Mouse (Mus musculus): ENCODE measurements around the gene Il23a. TPM values are rescaled to one million over a fixed set of nuclear protein-coding genes. Genes with fewer than 3 reads are reported as not detected.

Il23a gene
- polyA plus RNA-seq, 2 experiments, result 0.08 TPM; not detected in 1

DNA sequence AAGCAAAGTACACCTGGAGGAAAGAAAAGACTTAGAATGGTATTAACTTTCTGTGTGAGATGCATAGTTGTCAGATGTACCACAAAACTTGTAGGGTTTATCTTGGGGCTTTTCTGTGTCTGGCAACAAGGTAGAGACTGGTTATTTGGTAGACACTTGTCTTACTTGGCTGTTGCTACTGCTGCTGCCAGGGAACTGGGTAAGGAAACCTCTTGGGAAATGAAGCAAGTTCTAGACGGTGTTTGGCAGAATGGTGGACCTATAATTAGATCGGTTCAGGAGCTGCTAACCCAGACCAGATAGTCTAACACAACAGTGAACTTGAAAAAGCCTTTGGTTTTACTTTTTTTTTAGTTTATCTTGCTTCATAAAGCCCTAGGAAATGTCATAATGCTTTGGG, 40.4 kb upstream of the Il23a start:
- Histone ChIP-seq H3K9me3 (ENCODE audit: control insufficient read depth, low read length) (no peaks in the 10 kb centered on the region), H3K4me3 (ENCODE audit: insufficient read depth in 1 of 2, low read depth in 2 of 2, low read length in 2 of 2) (peak overlapping the region; percentile 31 to 81; a peak in 3 of 4 replicates), H3K4me2 (ENCODE audit: low read depth) (peak overlapping the region; percentile 80), H3K27ac (peak overlapping the region; percentile 86), H3K27me3 (ENCODE audit: control insufficient read depth, insufficient read depth, low read length) (no peaks in the 10 kb centered on the region), H3K36me3 (replicated peaks; ENCODE audit: control insufficient read depth, insufficient read depth, low read depth) (peaks cover 6% of the 10 kb centered on the region; the same call in 1 of the 2 replicates), H3K9ac (replicated peaks) (peak overlapping the region; percentile 95), H3K4me1 (replicated peaks; ENCODE audit: control insufficient read depth in 2 of 2, insufficient read depth in 2 of 2, low read length in 1 of 2) (peaks cover 59 to 62% of the 10 kb centered on the region in 2 experiments)
- TF ChIP-seq EP300 (IDR thresholded peaks at IDR 0.05; ENCODE audit: low read depth) (no peak), CTCF (IDR thresholded peaks at IDR 0.05; ENCODE audit: low read depth) (no peak)
- WGBS (ENCODE audit: insufficient replicate concordance), result 60% methylated on average over 2 of the region's 2 CpGs
- no peak for DNase-seq (ENCODE audit: low read depth in 3 of 3, low spot score in 3 of 3)
- no peak for ATAC-seq (ENCODE audit: insufficient read depth)

DNA sequence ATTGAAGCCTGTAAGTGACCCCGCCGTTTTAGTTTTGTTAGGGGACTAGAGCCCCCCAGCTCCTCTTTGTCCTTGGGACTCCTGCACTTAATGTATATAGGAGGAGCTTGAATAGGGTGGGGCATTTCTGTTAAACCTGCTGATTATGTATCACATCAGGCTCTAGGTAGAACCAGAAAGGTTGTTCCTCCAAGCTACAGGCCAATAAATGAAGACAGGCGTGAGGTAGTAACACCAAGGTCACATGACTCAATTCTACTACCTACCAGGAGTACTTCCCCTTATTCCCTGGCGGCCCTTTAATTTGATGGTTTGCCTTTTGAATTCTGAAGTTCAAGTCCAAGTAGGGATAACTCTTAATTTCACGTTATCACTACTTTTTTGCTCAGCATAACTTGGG, 39.9 kb upstream of the Il23a start:
- H3K4me1 ChIP-seq (replicated peaks; ENCODE audit: control insufficient read depth in 2 of 2, insufficient read depth in 2 of 2, low read length in 1 of 2), result peaks cover 55 to 57% of the 10 kb centered on the region in 2 experiments
- TF ChIP-seq EP300 (IDR thresholded peaks at IDR 0.05; ENCODE audit: low read depth) (no peak), CTCF (IDR thresholded peaks at IDR 0.05; ENCODE audit: low read depth) (no peak)
- peak; percentile 5; the same call in 1 of the 2 replicates for ATAC-seq (ENCODE audit: insufficient read depth)

DNA sequence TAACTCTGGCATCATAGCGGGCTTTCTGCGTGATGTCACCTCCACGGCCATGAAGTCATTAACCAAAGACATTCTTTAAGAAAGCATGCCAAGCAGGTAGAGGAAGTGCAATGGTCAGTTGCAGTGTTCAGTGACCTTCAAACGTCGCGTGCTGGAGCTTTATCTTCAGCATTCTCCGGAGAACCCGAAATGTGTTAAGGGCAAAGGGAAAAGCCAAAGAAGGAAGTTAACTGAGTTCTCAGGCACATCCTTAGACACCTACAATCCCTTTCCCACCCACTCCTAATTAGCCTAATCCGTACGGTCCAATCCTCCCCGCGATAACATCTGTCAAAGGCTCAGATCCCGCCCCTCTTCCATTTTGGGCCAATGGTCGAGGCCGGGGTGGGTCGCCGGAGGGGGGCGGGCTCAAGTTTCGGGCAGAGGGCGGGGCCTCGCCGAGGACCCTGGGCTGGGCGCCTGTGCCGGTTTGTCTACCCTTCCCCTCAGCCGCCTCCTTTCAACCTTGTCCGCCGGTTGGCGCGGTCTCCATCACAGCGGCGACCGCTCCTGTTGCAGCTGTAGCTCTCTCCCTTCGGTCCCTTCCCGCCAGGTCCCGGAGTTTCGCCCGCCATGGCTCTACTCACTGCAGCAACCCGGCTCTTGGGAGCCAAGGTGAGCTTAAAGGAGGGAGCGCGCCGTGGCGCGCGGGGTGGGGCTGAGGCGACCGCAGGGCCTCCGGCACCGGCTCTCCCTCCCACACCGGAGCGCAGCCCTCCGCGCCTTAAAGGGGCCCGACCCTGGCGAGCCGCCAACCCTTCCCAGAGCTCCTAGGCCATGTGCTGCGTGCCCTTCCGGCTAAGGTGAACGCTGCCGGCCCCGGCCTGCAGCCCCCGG, 39.0 kb upstream of the Il23a start, which contains the start of gene Cs:
Gene Cs, plus strand, starts transcription at position 429 of the 876 bp plus-strand sequence.
- ATAC-seq (ENCODE audit: insufficient read depth) (peak; percentile 91), DNase-seq (ENCODE audit: low read depth in 3 of 3, low spot score in 3 of 3) (peak; percentile 93 to 94 (median 94))
- peak within 1 kb of the TSS; percentile 80 for H3K4me2 ChIP-seq (ENCODE audit: low read depth)
- H3K4me3 ChIP-seq (ENCODE audit: insufficient read depth in 1 of 2, low read depth in 2 of 2, low read length in 2 of 2), result peak within 1 kb of the TSS; percentile 68 to 81
- TF ChIP-seq CTCF (IDR thresholded peaks at IDR 0.05; ENCODE audit: low read depth) (no peak), EP300 (IDR thresholded peaks at IDR 0.05; ENCODE audit: low read depth) (no peak)
- H3K9me3 ChIP-seq (ENCODE audit: control insufficient read depth, low read length), result no peaks in the 10 kb centered on the region
- peaks cover 6% of the 10 kb centered on the region; the same call in 1 of the 2 replicates for H3K36me3 ChIP-seq (replicated peaks; ENCODE audit: control insufficient read depth, insufficient read depth, low read depth)
- H3K27ac ChIP-seq, result peak within 1 kb of the TSS; percentile 86
- peak within 1 kb of the TSS; percentile 95 for H3K9ac ChIP-seq (replicated peaks)
- H3K4me1 ChIP-seq (replicated peaks; ENCODE audit: control insufficient read depth in 2 of 2, insufficient read depth in 2 of 2, low read length in 1 of 2), result peaks cover 53 to 54% of the 10 kb centered on the region in 2 experiments
- WGBS (ENCODE audit: insufficient replicate concordance), result under 1% methylated on average over 61 of the region's 61 CpGs
- H3K27me3 ChIP-seq (ENCODE audit: control insufficient read depth, insufficient read depth, low read length), result no peaks in the 10 kb centered on the region

More for the DNA sequence above, 39.9 kb upstream of the Il23a start:
- H3K27me3 ChIP-seq (ENCODE audit: control insufficient read depth, insufficient read depth, low read length), result no peaks in the 10 kb centered on the region
- H3K9me3 ChIP-seq (ENCODE audit: control insufficient read depth, low read length), result no peaks in the 10 kb centered on the region
- WGBS (ENCODE audit: insufficient replicate concordance), result 11% methylated on average over 5 of the region's 5 CpGs
- H3K4me2 ChIP-seq (ENCODE audit: low read depth), result peak overlapping the region; percentile 80
- DNase-seq (ENCODE audit: low read depth in 3 of 3, low spot score in 3 of 3), result peak in 1 of 3 experiments; percentile 48
- peak overlapping the region; percentile 68 to 81 for H3K4me3 ChIP-seq (ENCODE audit: insufficient read depth in 1 of 2, low read depth in 2 of 2, low read length in 2 of 2)
- peak overlapping the region; percentile 86 for H3K27ac ChIP-seq
- H3K36me3 ChIP-seq (replicated peaks; ENCODE audit: control insufficient read depth, insufficient read depth, low read depth), result peaks cover 6% of the 10 kb centered on the region; the same call in 1 of the 2 replicates
- peak overlapping the region; percentile 95 for H3K9ac ChIP-seq (replicated peaks)

DNA sequence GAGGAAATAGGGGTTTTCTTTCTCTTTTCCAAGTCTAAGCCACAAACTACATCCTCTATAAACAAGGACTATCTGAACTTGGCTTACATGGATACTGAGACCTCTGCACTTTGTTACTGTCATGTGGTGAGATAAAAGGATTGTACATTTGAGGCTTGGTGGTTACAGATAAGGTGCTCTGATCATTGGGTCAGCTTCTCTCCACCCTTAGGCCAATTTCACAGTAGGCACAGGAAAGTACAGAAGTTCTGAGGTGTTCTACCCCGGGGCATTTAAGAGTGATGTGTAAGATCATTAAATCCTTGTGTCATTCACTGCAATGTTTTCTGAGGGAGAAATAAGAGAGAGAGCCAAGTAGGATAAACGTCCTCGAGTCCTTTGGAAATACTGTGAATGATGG, 38.0 kb upstream of the Il23a start:
- 26% methylated on average over 3 of the region's 3 CpGs for WGBS (ENCODE audit: insufficient replicate concordance)
- H3K4me1 ChIP-seq (replicated peaks; ENCODE audit: control insufficient read depth in 2 of 2, insufficient read depth in 2 of 2, low read length in 1 of 2), result peaks cover 52 to 56% of the 10 kb centered on the region in 2 experiments
- H3K4me3 ChIP-seq (ENCODE audit: insufficient read depth in 1 of 2, low read depth in 2 of 2, low read length in 2 of 2), result peak overlapping the region; percentile 68 to 81
- H3K27me3 ChIP-seq (ENCODE audit: control insufficient read depth, insufficient read depth, low read length), result no peaks in the 10 kb centered on the region
- H3K27ac ChIP-seq, result peak overlapping the region; percentile 86
- peaks cover 6% of the 10 kb centered on the region; the same call in 1 of the 2 replicates for H3K36me3 ChIP-seq (replicated peaks; ENCODE audit: control insufficient read depth, insufficient read depth, low read depth)
- peak; percentile 70 to 73 (median 70) for DNase-seq (ENCODE audit: low read depth in 3 of 3, low spot score in 3 of 3)
- peak overlapping the region; percentile 80 for H3K4me2 ChIP-seq (ENCODE audit: low read depth)
- peak; percentile 32 for ATAC-seq (ENCODE audit: insufficient read depth)
- peak overlapping the region; percentile 95 for H3K9ac ChIP-seq (replicated peaks)
- peak; percentile 85 for TF ChIP-seq EP300 (IDR thresholded peaks at IDR 0.05; ENCODE audit: low read depth)
- no peak for TF ChIP-seq CTCF (IDR thresholded peaks at IDR 0.05; ENCODE audit: low read depth)
- no peaks in the 10 kb centered on the region for H3K9me3 ChIP-seq (ENCODE audit: control insufficient read depth, low read length)

DNA sequence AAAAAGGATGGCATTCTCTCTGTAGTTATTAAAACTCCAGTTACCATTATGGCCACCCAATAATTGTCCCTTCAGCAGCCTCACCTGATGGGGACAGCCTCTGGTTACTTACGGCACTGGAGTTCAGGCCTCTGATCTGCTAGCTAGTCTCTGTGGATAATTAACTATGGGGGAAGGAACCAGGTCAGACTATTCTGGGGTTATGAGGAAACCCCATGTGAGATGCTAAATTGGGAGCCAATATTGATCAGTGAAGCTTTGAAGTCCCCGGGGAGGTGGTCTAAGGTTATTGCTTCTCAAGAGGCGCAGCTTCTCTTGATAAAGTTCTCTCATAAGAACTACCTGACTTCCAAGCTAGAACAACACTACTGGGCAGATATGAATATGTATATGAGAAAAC, 37.6 kb upstream of the Il23a start:
- Histone ChIP-seq H3K9me3 (ENCODE audit: control insufficient read depth, low read length) (no peaks in the 10 kb centered on the region), H3K27me3 (ENCODE audit: control insufficient read depth, insufficient read depth, low read length) (no peaks in the 10 kb centered on the region), H3K9ac (replicated peaks) (peak overlapping the region; percentile 95), H3K4me3 (ENCODE audit: insufficient read depth in 1 of 2, low read depth in 2 of 2, low read length in 2 of 2) (peak overlapping the region in 1 of 2 experiments; percentile 81; a peak in 2 of 4 replicates), H3K36me3 (replicated peaks; ENCODE audit: control insufficient read depth, insufficient read depth, low read depth) (peaks cover 6% of the 10 kb centered on the region; the same call in 1 of the 2 replicates), H3K4me1 (replicated peaks; ENCODE audit: control insufficient read depth in 2 of 2, insufficient read depth in 2 of 2, low read length in 1 of 2) (peaks cover 48 to 52% of the 10 kb centered on the region in 2 experiments), H3K27ac (peak overlapping the region; percentile 86), H3K4me2 (ENCODE audit: low read depth) (peak overlapping the region; percentile 80)
- no peak for ATAC-seq (ENCODE audit: insufficient read depth)
- TF ChIP-seq EP300 (IDR thresholded peaks at IDR 0.05; ENCODE audit: low read depth), result no peak
- TF ChIP-seq CTCF (IDR thresholded peaks at IDR 0.05; ENCODE audit: low read depth), result no peak
- WGBS (ENCODE audit: insufficient replicate concordance), result 57% methylated on average over 3 of the region's 3 CpGs
- peak in 1 of 3 experiments; percentile 24 for DNase-seq (ENCODE audit: low read depth in 3 of 3, low spot score in 3 of 3)

All from liver, embryonic 14.5 days (tissue).